Mouse (Mus musculus) liver, embryonic 14.5 days (tissue): ENCODE data around the gene Gstm3.

ENCODE experiments used
- CTCF ChIP-seq: IDR thresholded peaks from 2 replicates; pipeline ENCODE4 v1.5.1; 2016; ENCODE audit warnings: antibody characterized with exemption, low read depth, control low read depth
- EP300 ChIP-seq: IDR thresholded peaks from 2 replicates; pipeline ENCODE4 v1.6.1; 2016; ENCODE audit warnings: antibody characterized with exemption, low read depth

DNA sequence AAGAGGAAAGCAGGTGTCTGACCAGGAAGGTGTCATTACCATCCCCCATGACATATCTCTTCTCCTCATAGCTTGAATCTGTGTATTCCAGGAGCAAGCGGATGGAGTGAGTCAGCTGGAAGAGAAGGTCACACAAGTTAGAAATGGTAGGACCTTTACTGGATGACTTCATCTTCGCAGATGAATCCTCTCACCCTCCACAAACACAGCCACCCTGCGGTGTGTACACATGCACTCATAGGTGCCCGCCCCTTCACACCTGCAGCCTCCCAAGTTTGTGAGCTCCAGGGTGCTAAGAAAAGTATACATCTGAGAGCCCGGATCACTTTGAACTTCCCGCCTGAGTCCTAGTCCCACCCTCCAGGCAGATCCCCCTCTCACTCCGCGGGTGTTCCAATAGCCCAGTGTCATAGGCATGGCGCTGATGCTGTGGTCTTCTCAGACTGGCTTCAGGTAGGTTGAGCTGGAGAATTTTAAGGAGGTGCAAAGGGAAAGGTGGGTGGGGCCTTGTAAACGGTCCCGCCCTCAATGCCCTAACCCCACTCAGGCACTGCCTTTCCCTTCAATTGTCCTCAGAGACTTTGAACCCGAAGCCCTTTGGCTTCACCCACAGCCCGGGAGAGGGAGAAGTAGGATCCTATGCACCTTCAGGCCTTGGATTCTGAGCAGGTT lies at the start of gene Gstm3:
- TF ChIP-seq CTCF (no peak), EP300 (no peak)
